Mouse (Mus musculus) heart, postnatal 36 days (tissue): ENCODE results near the gene Tnfsf18. TPM values are rescaled to one million over a fixed set of nuclear protein-coding genes. Genes with fewer than 3 reads are reported as not detected.
A peak's percentile ranks its signal among the peaks of the same experiment; 100 is the strongest.

Source experiments
- DNase-seq, 2 experiments: peaks; one replicate each; pipeline ENCODE4 v3.0.0; 2021 to 2022
- intact Hi-C: fragments of 180-260 bp; cut with DNase I; formaldehyde crosslinking; loops from one replicate; pipeline ENCODE4 v1.15.1; 2025
- total RNA-seq, 2 experiments: library from RNA; stranded (reverse); gene quantifications; 2 replicates each; pipeline ENCODE4 v1.2.3; 2021

The Tnfsf18 gene
- total RNA-seq = not detected

- DNase-seq = peak; percentile 78 to 79
- intact Hi-C loops = loop anchor here (1.0 kb wide), 1 partner anchor 12 kb away; no protein-coding TSS in a partner anchor
Measured at GRCm38 (mm10) chr1:161494343-161494742, at the start of gene Tnfsf18. TSS of gene Tnfsf18 (plus strand) at chr1:161494655.

- DNase-seq = no peak
- intact Hi-C loops = no loop called here
Measured at GRCm38 (mm10) chr1:161444858-161445257, 49.6 kb upstream of the Tnfsf18 start.

- intact Hi-C loops = no loop called here
- DNase-seq = no peak
Measured at GRCm38 (mm10) chr1:161451683-161452245, 42.7 kb upstream of the Tnfsf18 start.

- DNase-seq = no peak
- intact Hi-C loops = no loop called here
Measured at GRCm38 (mm10) chr1:161452250-161452649, 42.2 kb upstream of the Tnfsf18 start.

- DNase-seq = peak; percentile 37 to 44
- intact Hi-C loops = no loop called here
Measured at GRCm38 (mm10) chr1:161463388-161464085, 30.9 kb upstream of the Tnfsf18 start.

GRCm38 (mm10) chr1:161477221-161477620, 17.2 kb upstream of the Tnfsf18 start:
- intact Hi-C loops = no loop called here
- DNase-seq = no peak

- intact Hi-C loops = no loop called here
- no peak for DNase-seq
Measured at GRCm38 (mm10) chr1:161479854-161480253, 14.6 kb upstream of the Tnfsf18 start.

GRCm38 (mm10) chr1:161482211-161482610, 12.2 kb upstream of the Tnfsf18 start:
- no peak for DNase-seq

GRCm38 (mm10) chr1:161487069-161487468, 7.4 kb upstream of the Tnfsf18 start:
- intact Hi-C loops = no loop called here
- DNase-seq = no peak

More at GRCm38 (mm10) chr1:161482211-161482610, 12.2 kb upstream of the Tnfsf18 start:
- intact Hi-C loops = no loop called here

GRCm38 (mm10) chr1:161491766-161492165, 2.7 kb upstream of the Tnfsf18 start:
- intact Hi-C loops = no loop called here

GRCm38 (mm10) chr1:161496866-161497645, 2.6 kb downstream of the Tnfsf18 start:
- no peak for DNase-seq
- intact Hi-C loops = no loop called here

More at GRCm38 (mm10) chr1:161491766-161492165, 2.7 kb upstream of the Tnfsf18 start:
- DNase-seq = no peak

- DNase-seq = no peak
- intact Hi-C loops = no loop called here
Measured at GRCm38 (mm10) chr1:161500114-161500810, 5.8 kb downstream of the Tnfsf18 start.

- DNase-seq = no peak
- intact Hi-C loops = no loop called here
Measured at GRCm38 (mm10) chr1:161500811-161501146, 6.3 kb downstream of the Tnfsf18 start.

- intact Hi-C loops = loop anchor here (1.0 to 5.0 kb wide), 2 partner anchors 12 to 104 kb away; partner anchors contain the start of gene Tnfsf18
Measured at GRCm38 (mm10) chr1:161506317-161506716, 11.9 kb downstream of the Tnfsf18 start.

GRCm38 (mm10) chr1:161507623-161508047, 13.2 kb downstream of the Tnfsf18 start:
- intact Hi-C loops = loop anchor here (5.0 kb wide), 1 partner anchor 105 kb away; no protein-coding TSS in a partner anchor
- peak; percentile 48 to 58 for DNase-seq

More at GRCm38 (mm10) chr1:161506317-161506716, 11.9 kb downstream of the Tnfsf18 start:
- no peak for DNase-seq

GRCm38 (mm10) chr1:161517355-161517754, 22.9 kb downstream of the Tnfsf18 start:
- no peak for DNase-seq
- intact Hi-C loops = no loop called here

- intact Hi-C loops = no loop called here
- no peak for DNase-seq
Measured at GRCm38 (mm10) chr1:161520223-161520622, 25.8 kb downstream of the Tnfsf18 start.

- intact Hi-C loops = no loop called here
- no peak for DNase-seq
Measured at GRCm38 (mm10) chr1:161528173-161528572, 33.7 kb downstream of the Tnfsf18 start.

GRCm38 (mm10) chr1:161550596-161551095, 56.2 kb downstream of the Tnfsf18 start:
- intact Hi-C loops = no loop called here
- DNase-seq = no peak

- intact Hi-C loops = no loop called here
- no peak for DNase-seq
Measured at GRCm38 (mm10) chr1:161552098-161552497, 57.6 kb downstream of the Tnfsf18 start.
